Mouse (Mus musculus): ENCODE measurements around the gene A830005F24Rik. TPM values are rescaled to one million over a fixed set of nuclear protein-coding genes. Genes with fewer than 3 reads are reported as not detected.

A830005F24Rik gene
- polyA plus RNA-seq, 1 experiment from 2014 or later: 0.30 TPM

MicroRNA genes within 50 kb of the gene (microRNA counts, 519-probe panel; counts per million panel counts)
- microRNA mmu-let-7a: 5,287 counts per million, percentile 97 among the panel's probes with 10 or more counts
- 4,894 counts per million, percentile 94 among the panel's probes with 10 or more counts for microRNA mmu-let-7d
- 4,673 counts per million, percentile 92 among the panel's probes with 10 or more counts for microRNA mmu-let-7f

Small RNAs within 50 kb of the gene (microRNA-seq; reads per million reads assigned to microRNA genes)
- gene Gm24111 (not detected), gene Mirlet7a-1 (354 reads per million, percentile 66 among the genes with 10 or more reads in this experiment), gene Mirlet7d (10,031 reads per million, percentile 93 among the genes with 10 or more reads in this experiment), gene Mirlet7f-1 (not detected)

Other genes with a start within 250 kb of the A830005F24Rik start
- gene Zfp169, start 119 bp upstream of the A830005F24Rik start, polyA plus RNA-seq (2015; fragmentation: Nextera tagmentation; extraction: Ambion mirVana): 0.63 and 0.77 TPM in 2 replicates
- gene Ptpdc1, start 112.1 kb downstream of the A830005F24Rik start, polyA plus RNA-seq (2015; fragmentation: Nextera tagmentation; extraction: Ambion mirVana): 0.40 and 0.47 TPM in 2 replicates
- 0.37 and 0.46 TPM in 2 replicates for gene Barx1, start 149.4 kb downstream of the A830005F24Rik start, polyA plus RNA-seq (2015; fragmentation: Nextera tagmentation; extraction: Ambion mirVana)

All from liver, embryonic 15.5 days (tissue).